Mouse (Mus musculus): ENCODE measurements around the gene Car10. TPM values are rescaled to one million over a fixed set of nuclear protein-coding genes. Genes with fewer than 3 reads are reported as not detected.

Gene Car10
- polyA plus RNA-seq, 1 experiment from 2014 or later = 0.13 TPM

GRCm38 (mm10) chr11:93487913-93488604, 390.2 kb downstream of the Car10 start:
- no peak for ATAC-seq (ENCODE audit: insufficient read depth, low FRiP score)
- Histone ChIP-seq H3K36me3 (ENCODE audit: control insufficient read depth, insufficient read depth, low read length) (no peaks in the 10 kb centered on the region), H3K4me3 (replicated peaks; ENCODE audit: low read length) (no peak overlapping the region), H3K27ac (ENCODE audit: low read length) (no peak overlapping the region), H3K9me3 (replicated peaks; ENCODE audit: control insufficient read depth, low read length) (no peaks in the 10 kb centered on the region), H3K4me1 (ENCODE audit: control insufficient read depth, insufficient read depth, low read length) (no peaks in the 10 kb centered on the region), H3K9ac (ENCODE audit: low read length) (no peak overlapping the region), H3K27me3 (ENCODE audit: control insufficient read depth, insufficient read depth, low read length) (no peaks in the 10 kb centered on the region), H3K4me2 (ENCODE audit: low read depth, low read length) (no peak overlapping the region)
- 84% methylated on average over 3 of the region's 3 CpGs for WGBS

- Histone ChIP-seq H3K4me2 (ENCODE audit: low read depth, low read length) (no peak overlapping the region), H3K4me1 (ENCODE audit: control insufficient read depth, insufficient read depth, low read length) (no peaks in the 10 kb centered on the region), H3K4me3 (replicated peaks; ENCODE audit: low read length) (no peak overlapping the region), H3K9ac (ENCODE audit: low read length) (no peak overlapping the region), H3K27ac (ENCODE audit: low read length) (no peak overlapping the region), H3K36me3 (ENCODE audit: control insufficient read depth, insufficient read depth, low read length) (no peaks in the 10 kb centered on the region), H3K27me3 (ENCODE audit: control insufficient read depth, insufficient read depth, low read length) (no peaks in the 10 kb centered on the region), H3K9me3 (replicated peaks; ENCODE audit: control insufficient read depth, low read length) (no peaks in the 10 kb centered on the region)
- ATAC-seq (ENCODE audit: insufficient read depth, low FRiP score) = no peak
- WGBS = 78% methylated on average over 11 of the region's 11 CpGs
These were observed 392.5 kb downstream of the Car10 start for GRCm38 (mm10) chr11:93490211-93490820.

GRCm38 (mm10) chr11:93497896-93498295, 400.1 kb downstream of the Car10 start:
- H3K27ac ChIP-seq (ENCODE audit: low read length) = no peak overlapping the region
- no peak for ATAC-seq (ENCODE audit: insufficient read depth, low FRiP score)
- H3K36me3 ChIP-seq (ENCODE audit: control insufficient read depth, insufficient read depth, low read length) = no peaks in the 10 kb centered on the region
- 76% methylated on average over 6 of the region's 6 CpGs for WGBS
- H3K9me3 ChIP-seq (replicated peaks; ENCODE audit: control insufficient read depth, low read length) = no peaks in the 10 kb centered on the region
- no peak overlapping the region for H3K4me3 ChIP-seq (replicated peaks; ENCODE audit: low read length)
- H3K4me1 ChIP-seq (ENCODE audit: control insufficient read depth, insufficient read depth, low read length) = no peaks in the 10 kb centered on the region
- no peak overlapping the region for H3K9ac ChIP-seq (ENCODE audit: low read length)
- no peaks in the 10 kb centered on the region for H3K27me3 ChIP-seq (ENCODE audit: control insufficient read depth, insufficient read depth, low read length)
- H3K4me2 ChIP-seq (ENCODE audit: low read depth, low read length) = no peak overlapping the region

- Histone ChIP-seq H3K36me3 (ENCODE audit: control insufficient read depth, insufficient read depth, low read length) (no peaks in the 10 kb centered on the region), H3K4me2 (ENCODE audit: low read depth, low read length) (no peak overlapping the region), H3K4me1 (ENCODE audit: control insufficient read depth, insufficient read depth, low read length) (no peaks in the 10 kb centered on the region), H3K4me3 (replicated peaks; ENCODE audit: low read length) (no peak overlapping the region), H3K27me3 (ENCODE audit: control insufficient read depth, insufficient read depth, low read length) (no peaks in the 10 kb centered on the region), H3K27ac (ENCODE audit: low read length) (no peak overlapping the region), H3K9ac (ENCODE audit: low read length) (no peak overlapping the region), H3K9me3 (replicated peaks; ENCODE audit: control insufficient read depth, low read length) (no peaks in the 10 kb centered on the region)
- WGBS = 40% methylated on average over 4 of the region's 4 CpGs
- no peak for ATAC-seq (ENCODE audit: insufficient read depth, low FRiP score)
These were observed 402.6 kb downstream of the Car10 start for GRCm38 (mm10) chr11:93500442-93500841.

- no peak overlapping the region for H3K4me2 ChIP-seq (ENCODE audit: low read depth, low read length)
- no peak overlapping the region for H3K9ac ChIP-seq (ENCODE audit: low read length)
- H3K36me3 ChIP-seq (ENCODE audit: control insufficient read depth, insufficient read depth, low read length) = no peaks in the 10 kb centered on the region
- no peaks in the 10 kb centered on the region for H3K4me1 ChIP-seq (ENCODE audit: control insufficient read depth, insufficient read depth, low read length)
- H3K27me3 ChIP-seq (ENCODE audit: control insufficient read depth, insufficient read depth, low read length) = no peaks in the 10 kb centered on the region
- H3K4me3 ChIP-seq (replicated peaks; ENCODE audit: low read length) = no peak overlapping the region
- peaks cover 3% of the 10 kb centered on the region; the same call in 1 of the 2 replicates for H3K9me3 ChIP-seq (replicated peaks; ENCODE audit: control insufficient read depth, low read length)
- no peak for ATAC-seq (ENCODE audit: insufficient read depth, low FRiP score)
- H3K27ac ChIP-seq (ENCODE audit: low read length) = no peak overlapping the region
- 79% methylated on average over 5 of the region's 5 CpGs for WGBS
These were observed 403.8 kb downstream of the Car10 start for GRCm38 (mm10) chr11:93501671-93502070.

GRCm38 (mm10) chr11:93502864-93503263, 405.0 kb downstream of the Car10 start:
- Histone ChIP-seq H3K27ac (ENCODE audit: low read length) (no peak overlapping the region), H3K27me3 (ENCODE audit: control insufficient read depth, insufficient read depth, low read length) (no peaks in the 10 kb centered on the region), H3K4me2 (ENCODE audit: low read depth, low read length) (no peak overlapping the region), H3K36me3 (ENCODE audit: control insufficient read depth, insufficient read depth, low read length) (no peaks in the 10 kb centered on the region), H3K9ac (ENCODE audit: low read length) (no peak overlapping the region), H3K4me3 (replicated peaks; ENCODE audit: low read length) (no peak overlapping the region), H3K9me3 (replicated peaks; ENCODE audit: control insufficient read depth, low read length) (peaks cover 3% of the 10 kb centered on the region; the same call in 1 of the 2 replicates), H3K4me1 (ENCODE audit: control insufficient read depth, insufficient read depth, low read length) (no peaks in the 10 kb centered on the region)
- 66% methylated on average over 3 of the region's 3 CpGs for WGBS
- ATAC-seq (ENCODE audit: insufficient read depth, low FRiP score) = no peak

- H3K4me2 ChIP-seq (ENCODE audit: low read depth, low read length) = no peak overlapping the region
- H3K4me3 ChIP-seq (replicated peaks; ENCODE audit: low read length) = no peak overlapping the region
- no peak overlapping the region for H3K27ac ChIP-seq (ENCODE audit: low read length)
- H3K9ac ChIP-seq (ENCODE audit: low read length) = no peak overlapping the region
- no peaks in the 10 kb centered on the region for H3K36me3 ChIP-seq (ENCODE audit: control insufficient read depth, insufficient read depth, low read length)
- ATAC-seq (ENCODE audit: insufficient read depth, low FRiP score) = no peak
- H3K4me1 ChIP-seq (ENCODE audit: control insufficient read depth, insufficient read depth, low read length) = no peaks in the 10 kb centered on the region
- WGBS = 30% methylated on average over 2 of the region's 2 CpGs
- H3K9me3 ChIP-seq (replicated peaks; ENCODE audit: control insufficient read depth, low read length) = peaks cover 3% of the 10 kb centered on the region; the same call in 1 of the 2 replicates
- no peaks in the 10 kb centered on the region for H3K27me3 ChIP-seq (ENCODE audit: control insufficient read depth, insufficient read depth, low read length)
These were observed 405.6 kb downstream of the Car10 start for GRCm38 (mm10) chr11:93503469-93503868.

GRCm38 (mm10) chr11:93509527-93510235, 411.9 kb downstream of the Car10 start:
- no peak for ATAC-seq (ENCODE audit: insufficient read depth, low FRiP score)

GRCm38 (mm10) chr11:93512843-93513242, 415.0 kb downstream of the Car10 start:
- ATAC-seq (ENCODE audit: insufficient read depth, low FRiP score) = no peak
- 73% methylated on average over 2 of the region's 2 CpGs for WGBS
- H3K4me3 ChIP-seq (replicated peaks; ENCODE audit: low read length) = no peak overlapping the region
- H3K4me1 ChIP-seq (ENCODE audit: control insufficient read depth, insufficient read depth, low read length) = no peaks in the 10 kb centered on the region
- H3K36me3 ChIP-seq (ENCODE audit: control insufficient read depth, insufficient read depth, low read length) = no peaks in the 10 kb centered on the region
- H3K9me3 ChIP-seq (replicated peaks; ENCODE audit: control insufficient read depth, low read length) = no peaks in the 10 kb centered on the region
- no peaks in the 10 kb centered on the region for H3K27me3 ChIP-seq (ENCODE audit: control insufficient read depth, insufficient read depth, low read length)
- no peak overlapping the region for H3K4me2 ChIP-seq (ENCODE audit: low read depth, low read length)
- no peak overlapping the region for H3K27ac ChIP-seq (ENCODE audit: low read length)
- no peak overlapping the region for H3K9ac ChIP-seq (ENCODE audit: low read length)

More at GRCm38 (mm10) chr11:93509527-93510235, 411.9 kb downstream of the Car10 start:
- Histone ChIP-seq H3K4me3 (replicated peaks; ENCODE audit: low read length) (no peak overlapping the region), H3K4me1 (ENCODE audit: control insufficient read depth, insufficient read depth, low read length) (no peaks in the 10 kb centered on the region), H3K27ac (ENCODE audit: low read length) (no peak overlapping the region), H3K4me2 (ENCODE audit: low read depth, low read length) (no peak overlapping the region), H3K9ac (ENCODE audit: low read length) (no peak overlapping the region), H3K9me3 (replicated peaks; ENCODE audit: control insufficient read depth, low read length) (peaks cover 3% of the 10 kb centered on the region; the same call in 1 of the 2 replicates), H3K36me3 (ENCODE audit: control insufficient read depth, insufficient read depth, low read length) (no peaks in the 10 kb centered on the region), H3K27me3 (ENCODE audit: control insufficient read depth, insufficient read depth, low read length) (no peaks in the 10 kb centered on the region)
- WGBS = 58% methylated on average over 11 of the region's 11 CpGs

All from stomach, embryonic 16.5 days (tissue).